17 mouse cellular contexts compared by ENCODE assay signal in the genomic region with DNA sequence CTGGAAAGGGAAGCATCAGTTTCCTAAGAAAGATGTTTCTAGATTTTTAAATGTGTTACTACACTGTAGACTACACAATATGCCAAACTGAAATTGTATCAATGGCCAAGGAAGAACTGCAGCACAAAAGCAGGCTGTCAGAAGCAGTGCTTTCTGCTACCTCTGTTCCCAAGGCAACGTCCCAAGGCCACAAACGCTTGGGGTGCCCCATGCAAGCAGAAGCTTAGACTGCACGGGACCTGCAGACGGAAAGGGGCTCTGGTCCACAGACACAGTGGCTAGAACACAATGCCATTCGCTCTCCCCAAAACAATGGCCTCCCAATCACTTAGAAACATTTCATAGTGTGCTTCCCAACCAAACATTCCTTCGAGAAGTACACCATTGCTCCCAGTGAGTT. TPM values are rescaled to one million over a fixed set of nuclear protein-coding genes. Genes with fewer than 3 reads are reported as not detected.
DNase-seq lines count a peak whose midpoint lies in the region; ATAC-seq and TF ChIP-seq lines count a peak whose summit lies in the region.
"Had no signal": no experiment of that assay in that cellular context is flagged by ENCODE, and none has a peak within 500 bp of the region (broad histone marks: within the 10 kb centered on the region; RNA-seq: fewer than 3 reads in every experiment).

No protein-coding gene starts in this region.

- H3K4me3 ChIP-seq in hindbrain, postnatal 0 days (ENCODE audit: low read length): no peak overlapping the region
- no peak overlapping the region for H3K4me3 ChIP-seq in kidney, embryonic 15.5 days (replicated peaks)
- H3K4me3 ChIP-seq: limb, embryonic 15.5 days had no signal

- TF ChIP-seq CTCF in hindbrain, postnatal 0 days (IDR thresholded peaks at IDR 0.05; ENCODE audit: low read depth): no peak

- H3K27ac ChIP-seq in hindbrain, postnatal 0 days: no peak overlapping the region
- H3K27ac ChIP-seq in kidney, embryonic 15.5 days: no peak overlapping the region
- H3K27ac ChIP-seq: limb, embryonic 15.5 days had no signal

- intact Hi-C loops in heart, postnatal 36 days (cut with DNase I): no loop called here
- intact Hi-C loops in heart, postnatal 14 days (cut with DNase I): no loop called here

- H3K9me3 ChIP-seq in hindbrain, postnatal 0 days (ENCODE audit: low read length): 0 out of 2 replicates have a peak, but pooled peaks cover 3% of the 10 kb centered on the region
- H3K9me3 ChIP-seq in kidney, embryonic 15.5 days (replicated peaks): no peaks in the 10 kb centered on the region
- H3K9me3 ChIP-seq: limb, embryonic 15.5 days had no signal

- 26% methylated on average over 6 of the region's 6 CpGs for WGBS in hindbrain, postnatal 0 days
- 85% methylated on average over 6 of the region's 6 CpGs for WGBS in kidney, embryonic 15.5 days

- H3K36me3 ChIP-seq in hindbrain, postnatal 0 days (ENCODE audit: insufficient read depth, low read length): no peaks in the 10 kb centered on the region
- H3K36me3 ChIP-seq in kidney, embryonic 15.5 days: no peaks in the 10 kb centered on the region
- H3K36me3 ChIP-seq: limb, embryonic 15.5 days had no signal

- no peak overlapping the region for H3K4me2 ChIP-seq in hindbrain, postnatal 0 days (ENCODE audit: low read depth, low read length)
- no peak overlapping the region for H3K4me2 ChIP-seq in kidney, embryonic 15.5 days
- H3K4me2 ChIP-seq: limb, embryonic 15.5 days had no signal

- H3K27me3 ChIP-seq in hindbrain, postnatal 0 days (ENCODE audit: insufficient read depth, low read length): no peaks in the 10 kb centered on the region
- H3K27me3 ChIP-seq in kidney, embryonic 15.5 days: no peaks in the 10 kb centered on the region
- H3K27me3 ChIP-seq: CH12.LX; limb, embryonic 15.5 days had no signal

- peak; percentile 40; the same call in 1 of the 2 replicates for ATAC-seq in hindbrain, postnatal 0 days
- no peak for ATAC-seq in kidney, embryonic 15.5 days (replicated peaks; ENCODE audit: low FRiP score)
- ATAC-seq: activated CD4-positive, CD25-positive, alpha-beta regulatory T cell, adult 4 months; liver, postnatal 0 days had no signal

- H3K9ac ChIP-seq in hindbrain, postnatal 0 days (replicated peaks; ENCODE audit: low read length): no peak overlapping the region
- no peak overlapping the region for H3K9ac ChIP-seq in kidney, embryonic 15.5 days
- H3K9ac ChIP-seq: limb, embryonic 15.5 days; liver, postnatal 0 days had no signal

- peak; percentile 67 for DNase-seq in adrenal gland, postnatal 10 days
- no peak for DNase-seq in adrenal gland, adult 18-20 months (ENCODE audit: low spot score in 2 of 2)
- DNase-seq in retina, embryonic 14.5 days (ENCODE audit: low spot score): peak; percentile 13
- DNase-seq in retina, postnatal 1 day: no peak
- no peak for DNase-seq in hindbrain, postnatal 0 days (ENCODE audit: low spot score)
- DNase-seq in heart, postnatal 36 days: no peak
- no peak for DNase-seq in heart, postnatal 14 days
- DNase-seq: cerebellum, adult 9-10 months; kidney, adult 9 months; liver, postnatal 0 days; lung, postnatal 36 days; right cerebral cortex, postnatal 14 days; thymus, postnatal 36 days had no signal

- no peaks in the 10 kb centered on the region for H3K4me1 ChIP-seq in hindbrain, postnatal 0 days (ENCODE audit: insufficient read depth, low read length)
- H3K4me1 ChIP-seq in kidney, embryonic 15.5 days: peaks cover 4% of the 10 kb centered on the region; the same call in 1 of the 2 replicates
- H3K4me1 ChIP-seq: limb, embryonic 15.5 days had no signal

RNA-seq across cellular contexts. Expression of a gene that starts 59.4 kb away (rescaled TPM):
- 10 to 100 TPM; 58.3 to 68.1 TPM for total RNA-seq in adrenal gland, postnatal 10 days (2021)
- 100 to 1,000 TPM in 1 of 2 experiments, 10 to 100 TPM in 1; 64.0 to 114 TPM for total RNA-seq in adrenal gland, adult 18-20 months (2021)
- 19.9 and 32.4 TPM in 2 replicates for total RNA-seq in hindbrain, postnatal 0 days (2014; rRNA removed)
- 22.5 and 24.9 TPM in 2 replicates for polyA plus RNA-seq in hindbrain, postnatal 0 days (2015; fragmentation: Nextera tagmentation; extraction: Ambion mirVana)
- total RNA-seq in heart, postnatal 36 days (2021): 10 to 100 TPM; 41.2 to 44.2 TPM
- 17.2 and 21.2 TPM in 2 replicates for polyA plus RNA-seq in kidney, embryonic 15.5 days (2015; fragmentation: Nextera tagmentation; extraction: Ambion mirVana)
- total RNA-seq in heart, postnatal 14 days (2021): 10 to 100 TPM; 41.5 to 44.4 TPM

Comparison
In these comparisons a context has a peak if more than half of its experiments do, and no peak if none do; other contexts are left out.
1. DNase-seq: peak in adrenal gland, postnatal 10 days (single experiment) and retina, embryonic 14.5 days (single experiment); none in adrenal gland, adult 18-20 months (0 of 2), retina, postnatal 1 day (single experiment), hindbrain, postnatal 0 days (single experiment), heart, postnatal 36 days (0 of 2) and heart, postnatal 14 days (0 of 2).